Mouse (Mus musculus): ENCODE measurements at regions not wholly inside any gene's neighbourhood (a gene's known extent, or its start where the extent isn't known, plus 50 kb on each side); places are given as distances from the start of the nearest gene placed in this dataset.

- H3K9ac ChIP-seq (ENCODE audit: control insufficient read depth, low read depth, low read length, poor library complexity, severe bottlenecking), result no peak overlapping the region
- 0 out of 4 replicates have a peak, but pooled peaks cover 0 to 2% of the 10 kb centered on the region in 2 experiments for H3K4me1 ChIP-seq (ENCODE audit: control insufficient read depth in 1 of 2, insufficient read depth in 2 of 2, low read length in 2 of 2)
- no peak for TF ChIP-seq RAD21 (IDR thresholded peaks at IDR 0.05; ENCODE audit: low read depth, low read length)
- TF ChIP-seq MXI1 (IDR thresholded peaks at IDR 0.05; ENCODE audit: low read depth, low read length), result no peak
- TF ChIP-seq ZNF384 (IDR thresholded peaks at IDR 0.05; ENCODE audit: low read depth, low read length), result no peak
- no peak for TF ChIP-seq SIN3A (IDR thresholded peaks at IDR 0.05; ENCODE audit: low read length)
- TF ChIP-seq UBTF (IDR thresholded peaks at IDR 0.05; ENCODE audit: borderline replicate concordance, insufficient read depth, low read depth, low read length), result no peak
- TF ChIP-seq GABPA (IDR thresholded peaks at IDR 0.05; ENCODE audit: low read depth, low read length), result no peak
- TF ChIP-seq E2F4 (IDR thresholded peaks at IDR 0.05; ENCODE audit: borderline replicate concordance, low read depth, low read length), result no peak
- TF ChIP-seq POLR2AphosphoS2 (IDR thresholded peaks at IDR 0.05; ENCODE audit: low read length), result no peak
- no peak for TF ChIP-seq ETS1 (IDR thresholded peaks at IDR 0.05; ENCODE audit: low read depth, low read length)
- TF ChIP-seq KAT2A (conservative IDR thresholded peaks at IDR 0.05; ENCODE audit: low read depth, low read length), result no peak
- TF ChIP-seq MAX (IDR thresholded peaks at IDR 0.05; ENCODE audit: low read length), result no peak
- H3K27ac ChIP-seq (ENCODE audit: control insufficient read depth, low read depth, low read length), result no peak overlapping the region
- DNase-seq (ENCODE audit: low read depth, low spot score), result no peak
- H3K27me3 ChIP-seq (ENCODE audit: control insufficient read depth in 1 of 2, insufficient read depth in 2 of 2, low read length in 2 of 2), result no peaks in the 10 kb centered on the region; a peak in 1 of 4 replicates
- H3K4me3 ChIP-seq (ENCODE audit: control insufficient read depth in 1 of 2, insufficient read depth in 1 of 2, low read depth in 2 of 2, low read length in 2 of 2), result no peak overlapping the region
- H3K9me3 ChIP-seq (replicated peaks; ENCODE audit: insufficient read depth, low read length), result no peaks in the 10 kb centered on the region
- H3K79me2 ChIP-seq (ENCODE audit: control insufficient read depth, insufficient read depth, low read length, poor library complexity), result no peaks in the 10 kb centered on the region
- H3K36me3 ChIP-seq (ENCODE audit: control insufficient read depth in 1 of 2, insufficient read depth in 2 of 2, low read length in 2 of 2), result no peaks in the 10 kb centered on the region
Measured at GRCm38 (mm10) chr13:5767202-5767601, 94.1 kb upstream of the Klf6 start.

DNA sequence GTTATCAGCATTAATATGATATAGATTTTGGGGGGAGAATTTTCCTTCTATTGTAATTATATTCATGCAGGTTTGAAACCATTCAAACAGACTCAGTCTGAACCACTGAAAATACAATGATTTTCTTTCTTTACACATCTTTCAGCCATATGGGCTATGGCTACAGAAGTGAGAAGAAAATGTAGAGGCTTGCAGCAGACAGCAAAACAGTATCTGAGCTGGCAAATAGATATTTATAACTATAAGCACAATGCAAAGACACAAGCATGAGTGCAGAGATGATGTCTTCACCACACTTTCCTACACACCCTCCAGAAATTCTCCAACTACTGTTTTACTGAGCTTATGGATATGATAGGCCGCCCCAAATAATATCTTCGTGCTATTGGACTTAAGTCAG lies 92.6 kb upstream of the Klf6 start:
- Histone ChIP-seq H3K36me3 (ENCODE audit: control insufficient read depth in 1 of 2, insufficient read depth in 2 of 2, low read length in 2 of 2) (no peaks in the 10 kb centered on the region), H3K27ac (ENCODE audit: control insufficient read depth, low read depth, low read length) (no peak overlapping the region), H3K9me3 (replicated peaks; ENCODE audit: insufficient read depth, low read length) (no peaks in the 10 kb centered on the region), H3K4me3 (ENCODE audit: control insufficient read depth in 1 of 2, insufficient read depth in 1 of 2, low read depth in 2 of 2, low read length in 2 of 2) (no peak overlapping the region), H3K9ac (ENCODE audit: control insufficient read depth, low read depth, low read length, poor library complexity, severe bottlenecking) (no peak overlapping the region), H3K79me2 (ENCODE audit: control insufficient read depth, insufficient read depth, low read length, poor library complexity) (no peaks in the 10 kb centered on the region), H3K4me1 (ENCODE audit: control insufficient read depth in 1 of 2, insufficient read depth in 2 of 2, low read length in 2 of 2) (0 out of 4 replicates have a peak, but pooled peaks cover 0 to 2% of the 10 kb centered on the region in 2 experiments), H3K27me3 (ENCODE audit: control insufficient read depth in 1 of 2, insufficient read depth in 2 of 2, low read length in 2 of 2) (no peaks in the 10 kb centered on the region; a peak in 1 of 4 replicates)
- DNase-seq (ENCODE audit: low read depth, low spot score), result no peak
- TF ChIP-seq USF2 (IDR thresholded peaks at IDR 0.05; ENCODE audit: borderline replicate concordance in 1 of 2, insufficient read depth in 1 of 2, low read depth in 1 of 2, low read length in 2 of 2) (no peak), CHD2 (IDR thresholded peaks at IDR 0.05; ENCODE audit: low read length) (no peak), GABPA (IDR thresholded peaks at IDR 0.05; ENCODE audit: low read depth, low read length) (no peak), CTCF (IDR thresholded peaks at IDR 0.05 in 2 of 3, conservative IDR thresholded peaks at IDR 0.05 in 1 of 3; ENCODE audit: control insufficient read depth in 1 of 3, insufficient read depth in 1 of 3, low read depth in 2 of 3, low read length in 3 of 3, poor library complexity in 1 of 3, severe bottlenecking in 1 of 3) (no peak), CHD1 (IDR thresholded peaks at IDR 0.05; ENCODE audit: low read depth, low read length) (no peak)

Data from MEL (cell line).